Mouse (Mus musculus) CD4-positive, CD25-positive, alpha-beta regulatory T cell, adult 4 months (primary cell): ENCODE data around the gene Rdh5. TPM values are rescaled to one million over a fixed set of nuclear protein-coding genes. Genes with fewer than 3 reads are reported as not detected.

ENCODE experiments used
- polyA plus RNA-seq, 2 experiments: library from polyadenylated mRNA; unstranded; fragments of 100-300 nt; shearing (Covaris generic); gene quantifications; one replicate each; pipeline ENCODE4 v1.2.1; 2017

Rdh5 gene
- polyA plus RNA-seq, 2 experiments from 2014 or later = 12.4 to 23.7 TPM

Other genes with a start within 250 kb of the Rdh5 start
- 10 to 100 TPM; 25.7 to 44.3 TPM for gene Suox, start 248.8 kb downstream of the Rdh5 start, polyA plus RNA-seq
- 100 to 1,000 TPM in 1 of 2 experiments, 10 to 100 TPM in 1; 69.1 to 111 TPM for gene Rab5b, start 226.6 kb downstream of the Rdh5 start, polyA plus RNA-seq
- gene Pmel, start 218.7 kb downstream of the Rdh5 start, polyA plus RNA-seq = 1 to 10 TPM; 4.8 TPM
- 10 to 100 TPM; 19.7 to 23.2 TPM for gene Cdk2, start 217.9 kb downstream of the Rdh5 start, polyA plus RNA-seq
- gene Dgka, start 178.0 kb downstream of the Rdh5 start, polyA plus RNA-seq = 100 to 1,000 TPM; 322 to 370 TPM
- 10 to 100 TPM; 58.0 to 86.6 TPM for gene Pym1, start 175.0 kb downstream of the Rdh5 start, polyA plus RNA-seq
- under 1 TPM in 1 of 2 experiments, not detected in 1; 0.27 TPM for gene Mmp19, start 132.0 kb downstream of the Rdh5 start, polyA plus RNA-seq
- gene Dnajc14, start 118.8 kb downstream of the Rdh5 start, polyA plus RNA-seq = 100 to 1,000 TPM in 1 of 2 experiments, 10 to 100 TPM in 1; 73.0 to 125 TPM
- gene Tmem198b, start 118.5 kb downstream of the Rdh5 start, polyA plus RNA-seq = 1 to 10 TPM; 2.9 to 9.2 TPM
- 100 to 1,000 TPM; 199 to 211 TPM for gene Sarnp, start 105.6 kb downstream of the Rdh5 start, polyA plus RNA-seq
- gene Ormdl2, start 101.2 kb downstream of the Rdh5 start, polyA plus RNA-seq = 10 to 100 TPM; 66.1 to 66.4 TPM
- 1 to 10 TPM; 7.9 to 8.1 TPM for gene Gdf11, start 31.2 kb downstream of the Rdh5 start, polyA plus RNA-seq
- gene Cd63, start 21.9 kb downstream of the Rdh5 start, polyA plus RNA-seq = under 1 TPM; 0.51 to 0.65 TPM
- 100 to 1,000 TPM; 227 to 233 TPM for gene Bloc1s1, start 1.1 kb upstream of the Rdh5 start, polyA plus RNA-seq
- 1 to 10 TPM; 2.9 to 3.1 TPM for gene Itga7, start 10.9 kb upstream of the Rdh5 start, polyA plus RNA-seq
- gene Mettl7b, start 38.1 kb upstream of the Rdh5 start, polyA plus RNA-seq = not detected
- not detected for gene Olfr9, start 66.5 kb upstream of the Rdh5 start, polyA plus RNA-seq
- gene Olfr763, start 87.9 kb upstream of the Rdh5 start, polyA plus RNA-seq = not detected
- not detected for gene Olfr764-ps1, start 117.0 kb upstream of the Rdh5 start, polyA plus RNA-seq
- gene Olfr765, start 127.1 kb upstream of the Rdh5 start, polyA plus RNA-seq = not detected
- under 1 TPM in 1 of 2 experiments, not detected in 1; 0.11 TPM for gene Olfr766-ps1, start 146.1 kb upstream of the Rdh5 start, polyA plus RNA-seq
- gene Olfr767, start 160.0 kb upstream of the Rdh5 start, polyA plus RNA-seq = under 1 TPM in 1 of 2 experiments, not detected in 1; 0.17 TPM
- gene Olfr768, start 176.5 kb upstream of the Rdh5 start, polyA plus RNA-seq = not detected
- gene Olfr769, start 195.0 kb upstream of the Rdh5 start, polyA plus RNA-seq = not detected
- not detected for gene Olfr770, start 216.1 kb upstream of the Rdh5 start, polyA plus RNA-seq
- not detected for gene Olfr771, start 241.9 kb upstream of the Rdh5 start, polyA plus RNA-seq